Mouse (Mus musculus): ENCODE measurements around the gene Zdhhc9.
A peak's percentile ranks its signal among the peaks of the same experiment; 100 is the strongest.
"Not testable (repeated sequence)": the region's sequence is repeated elsewhere in the genome, so short reads cannot be mapped to it uniquely, and the experiment has no call there.

Zdhhc9 gene

DNA sequence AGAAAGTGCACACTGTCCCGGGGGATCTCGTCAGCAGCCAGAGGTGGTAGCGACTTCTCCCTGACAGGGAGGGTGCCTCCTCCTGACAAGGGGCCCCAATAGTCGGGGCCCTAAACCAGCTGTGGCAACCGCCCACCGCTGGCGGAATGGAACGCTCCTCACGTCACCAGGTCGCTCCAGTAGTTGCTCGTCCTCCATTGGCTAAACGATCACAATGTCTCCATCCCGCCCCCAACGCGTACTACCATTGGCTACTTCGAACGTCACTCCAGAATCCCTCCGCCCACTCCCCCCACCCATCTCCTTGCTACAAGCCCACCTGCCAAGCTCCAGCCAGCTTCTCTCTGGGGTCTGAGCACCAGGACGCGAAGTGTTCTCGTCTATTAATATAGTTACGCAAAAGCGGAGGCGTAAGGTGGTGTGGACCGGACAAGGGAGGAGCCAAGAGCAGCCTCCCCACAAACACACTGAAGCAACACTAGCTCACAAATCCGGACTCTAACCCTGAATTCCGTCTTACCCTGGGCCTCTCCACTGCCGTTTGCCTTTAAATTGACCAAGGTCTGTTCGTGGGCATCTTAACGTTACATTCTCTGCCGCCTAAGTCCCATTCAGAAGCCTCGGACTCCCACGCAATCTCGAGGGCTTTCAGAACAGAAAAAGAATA is at the start of gene Zdhhc9:
Gene Zdhhc9, minus strand, starts transcription at position 360 of the 667 bp plus-strand sequence.
- peak; percentile 74 for DNase-seq (ENCODE audit: low read depth)

DNA sequence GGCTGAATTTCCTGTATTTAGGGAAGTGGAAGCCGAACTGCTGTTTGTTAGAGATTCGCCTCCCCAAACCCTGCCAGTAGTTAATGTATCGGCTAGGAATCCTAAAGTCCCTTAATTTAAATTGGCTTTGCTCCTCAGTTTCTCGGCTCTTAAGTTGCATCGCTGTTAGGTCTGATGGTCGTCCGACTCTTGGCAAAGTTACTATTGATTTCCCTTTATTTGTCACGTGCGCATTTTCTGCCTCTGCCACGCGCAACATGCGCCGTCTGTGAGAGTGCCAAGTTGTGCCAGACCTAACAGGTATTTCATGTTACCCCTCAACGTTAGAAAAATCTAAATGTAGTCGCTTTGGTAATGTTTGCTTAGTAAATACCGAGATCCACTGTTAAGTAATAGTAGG is 48.3 kb upstream of the Zdhhc9 start:
- no peak for DNase-seq (ENCODE audit: low read depth)

DNA sequence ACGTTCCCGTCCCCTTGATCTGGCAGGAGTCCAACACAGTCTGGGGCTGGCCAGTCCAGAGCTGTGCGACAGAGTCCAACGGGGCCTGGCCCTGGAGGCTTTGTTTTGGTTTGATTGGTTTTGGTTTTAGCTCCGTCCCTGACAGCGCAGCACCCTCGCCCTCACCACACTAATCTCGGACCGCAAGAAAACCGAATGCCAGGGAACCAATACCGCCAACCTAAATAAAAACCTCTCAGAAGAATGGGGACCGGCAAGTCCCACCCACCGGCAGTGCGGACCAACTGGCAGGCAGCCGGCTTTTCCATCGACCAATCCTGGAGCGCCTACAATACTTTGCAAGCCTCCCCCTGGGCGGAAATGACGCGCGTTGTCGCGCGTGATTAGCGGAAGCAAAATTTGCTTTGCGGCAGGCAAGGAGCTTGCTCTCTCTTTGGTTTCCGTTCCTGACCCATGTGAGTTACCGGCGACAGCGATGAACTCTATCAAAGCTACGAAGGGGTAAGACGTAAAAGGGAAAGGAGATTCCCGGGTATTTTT is 47.9 kb upstream of the Zdhhc9 start, which contains the start of gene Utp14a:
Gene Utp14a, plus strand, starts transcription at position 395 of the 540 bp plus-strand sequence.
- DNase-seq (ENCODE audit: low read depth), result peak; percentile 88

DNA sequence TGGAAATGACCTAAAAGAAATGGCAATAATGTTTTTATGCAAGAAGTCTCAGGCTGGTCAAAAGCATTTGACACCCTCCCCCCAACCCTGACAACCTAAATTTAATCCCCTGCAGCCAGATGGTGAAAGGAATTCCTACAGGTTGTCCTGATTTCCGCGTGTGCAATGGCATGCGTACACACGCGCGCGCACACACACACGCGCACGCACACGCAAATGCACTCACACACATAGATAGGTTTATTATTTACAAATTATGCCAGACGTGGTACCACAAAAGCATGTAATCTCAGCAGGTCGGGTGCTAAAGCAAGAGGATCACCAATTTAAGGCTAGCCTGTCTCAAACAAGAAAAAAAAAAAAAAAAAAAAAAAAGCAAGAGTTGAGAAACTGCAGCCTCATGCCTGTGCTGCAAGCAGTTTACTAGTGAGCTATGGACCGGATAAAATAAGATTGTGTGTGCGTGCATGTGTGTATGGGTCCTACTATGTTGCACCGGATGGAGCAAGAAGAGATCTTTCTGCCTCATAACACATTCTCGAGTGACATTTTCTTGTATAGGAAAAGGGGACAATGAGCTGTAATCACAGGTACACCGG is 47.3 kb upstream of the Zdhhc9 start:
- DNase-seq (ENCODE audit: low read depth), result peak; percentile 16

DNA sequence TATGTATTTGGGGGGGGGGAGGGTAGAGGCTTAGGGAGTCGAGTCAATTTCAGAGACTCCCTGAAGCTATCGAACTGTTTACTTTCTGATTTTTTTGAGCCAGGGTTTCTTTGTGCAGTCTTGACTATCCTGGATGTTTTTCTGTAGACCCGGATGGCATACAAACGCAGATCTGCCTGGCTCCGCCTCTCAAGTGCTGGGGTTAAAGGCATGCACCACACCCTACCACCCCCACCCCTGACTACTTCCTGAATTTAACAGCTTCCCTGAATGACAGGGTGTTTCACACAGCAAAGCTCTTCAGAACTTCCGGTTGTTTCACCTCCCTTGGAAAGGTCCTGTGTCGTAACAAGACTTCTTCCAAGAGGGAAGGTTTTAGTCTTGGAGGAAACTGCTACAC is 25.7 kb upstream of the Zdhhc9 start:
- DNase-seq (ENCODE audit: low read depth), result no peak

GRCm38 (mm10) chrX:48226225-48226624 is 17.5 kb upstream of the Zdhhc9 start:
- DNase-seq (ENCODE audit: low read depth), result no peak

- DNase-seq (ENCODE audit: low read depth), result no peak
Observed at GRCm38 (mm10) chrX:48222706-48223105, 14.0 kb upstream of the Zdhhc9 start.

- no peak for DNase-seq (ENCODE audit: low read depth)
Observed at GRCm38 (mm10) chrX:48219468-48219867, 10.8 kb upstream of the Zdhhc9 start.

- not testable (repeated sequence) for DNase-seq (ENCODE audit: low read depth)
Observed at GRCm38 (mm10) chrX:48209746-48210145, 1.1 kb upstream of the Zdhhc9 start.

GRCm38 (mm10) chrX:48207761-48208487 is 754 bp downstream of the Zdhhc9 start:
- DNase-seq (ENCODE audit: low read depth), result no peak

GRCm38 (mm10) chrX:48204469-48204868 is 4.2 kb downstream of the Zdhhc9 start:
- no peak for DNase-seq (ENCODE audit: low read depth)

DNA sequence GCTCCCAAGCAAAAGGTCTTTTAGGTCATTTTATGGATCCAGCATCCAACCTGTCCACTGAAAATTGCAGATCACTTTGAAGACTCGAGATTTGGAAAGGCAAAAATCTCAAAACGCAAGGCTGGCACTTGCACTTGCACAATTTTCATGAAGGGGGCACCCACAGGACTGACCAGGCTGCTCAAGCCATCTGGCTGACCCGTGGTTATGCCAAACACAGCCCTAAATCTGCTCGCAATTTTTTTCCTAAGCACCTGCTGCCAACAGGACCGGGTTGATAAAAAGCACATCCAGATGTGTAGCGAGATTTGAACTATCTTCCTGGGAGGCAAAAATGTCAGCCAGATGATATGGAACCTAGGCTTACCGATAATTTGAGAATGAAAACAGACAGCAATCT is 4.9 kb downstream of the Zdhhc9 start:
- DNase-seq (ENCODE audit: low read depth), result no peak

GRCm38 (mm10) chrX:48202995-48203394 is 5.7 kb downstream of the Zdhhc9 start:
- DNase-seq (ENCODE audit: low read depth), result no peak

DNA sequence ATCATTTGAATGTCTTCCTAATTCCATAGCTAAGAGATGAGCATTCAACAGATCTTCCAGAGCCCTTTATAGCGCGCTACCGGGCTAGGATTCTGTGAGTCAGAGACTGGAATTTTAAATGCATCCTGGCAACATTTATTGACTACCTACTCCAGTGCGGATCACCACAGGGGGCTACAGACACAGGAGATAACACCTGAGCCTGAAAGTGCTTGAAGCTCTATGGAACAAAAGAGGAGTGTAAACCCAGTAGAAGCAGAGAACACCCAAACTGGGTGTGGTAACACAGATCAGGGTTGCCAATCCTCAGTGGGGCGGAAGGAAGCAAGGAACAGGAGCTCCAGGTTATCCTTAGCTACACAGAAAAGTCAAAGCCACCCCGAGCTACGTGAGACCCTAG is 6.2 kb downstream of the Zdhhc9 start:
- no peak for DNase-seq (ENCODE audit: low read depth)

- no peak for DNase-seq (ENCODE audit: low read depth)
Observed at GRCm38 (mm10) chrX:48201973-48202372, 6.7 kb downstream of the Zdhhc9 start.

- no peak for DNase-seq (ENCODE audit: low read depth)
Observed at GRCm38 (mm10) chrX:48200699-48201098, 8.0 kb downstream of the Zdhhc9 start.

- no peak for DNase-seq (ENCODE audit: low read depth)
Observed at GRCm38 (mm10) chrX:48199026-48199425, 9.7 kb downstream of the Zdhhc9 start.

DNA sequence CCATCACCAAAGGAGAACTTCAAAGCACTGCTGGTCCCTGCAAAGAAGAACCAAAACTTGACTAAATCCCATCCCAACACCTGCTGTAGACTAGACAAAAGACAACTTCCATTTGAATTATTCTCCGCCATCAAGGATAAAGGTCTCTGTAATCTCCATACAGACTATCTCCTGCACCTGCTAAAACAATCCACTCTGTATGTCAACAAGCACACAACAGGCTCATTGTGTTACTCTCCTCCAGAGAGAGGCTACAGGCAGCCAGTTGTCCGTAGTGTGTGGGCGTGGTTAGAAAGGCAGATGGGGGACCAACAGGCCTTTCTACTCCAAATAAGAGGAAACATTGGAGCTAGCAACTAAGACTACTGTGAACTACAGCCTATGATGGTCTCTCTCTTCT is 10.8 kb downstream of the Zdhhc9 start:
- DNase-seq (ENCODE audit: low read depth), result no peak

- no peak for DNase-seq (ENCODE audit: low read depth)
Observed at GRCm38 (mm10) chrX:48193235-48194152, 15.2 kb downstream of the Zdhhc9 start.

DNA sequence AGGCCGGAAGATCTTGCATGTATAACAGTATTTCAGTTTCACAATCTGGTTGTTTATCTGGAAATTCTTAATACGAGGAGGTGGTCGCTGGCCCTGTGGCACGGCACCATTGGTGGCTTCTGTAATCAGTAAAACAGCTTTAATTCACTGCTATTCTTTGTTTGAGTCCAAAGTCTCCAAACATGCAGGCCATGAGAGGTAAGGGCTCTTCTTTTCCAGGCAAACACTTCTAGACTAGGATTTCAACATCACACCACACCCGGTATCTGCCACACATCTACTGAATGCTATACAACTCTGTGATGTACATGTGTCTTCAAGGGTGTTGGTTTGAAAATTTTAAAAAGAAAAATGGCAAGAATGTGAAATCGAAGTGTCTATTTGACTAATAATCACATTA is 17.4 kb downstream of the Zdhhc9 start:
- no peak for DNase-seq (ENCODE audit: low read depth)

DNA sequence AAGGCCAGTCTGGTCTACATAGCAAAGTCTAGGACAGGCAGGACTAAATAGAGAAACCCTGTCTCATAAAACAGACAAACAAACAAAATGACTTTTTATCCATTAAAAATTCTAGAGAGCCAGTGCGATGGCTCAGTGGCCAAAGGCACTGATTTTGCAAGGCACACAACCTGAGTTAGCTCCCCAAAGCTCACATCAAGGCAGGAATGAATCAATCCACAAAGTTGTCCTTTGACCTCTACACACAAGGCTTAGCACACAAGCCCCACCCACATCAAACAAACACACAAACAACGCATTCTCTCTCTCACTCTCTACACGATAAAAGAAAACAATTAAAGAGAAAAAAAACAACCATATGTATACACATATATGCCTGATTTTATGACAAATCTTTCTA is 24.0 kb downstream of the Zdhhc9 start:
- no peak for DNase-seq (ENCODE audit: low read depth)

- DNase-seq (ENCODE audit: low read depth), result no peak
Observed at GRCm38 (mm10) chrX:48181844-48182243, 26.8 kb downstream of the Zdhhc9 start.
